Mouse (Mus musculus) limb, embryonic 10.5 days (tissue): ENCODE data around the gene Nanos3. TPM values are rescaled to one million over a fixed set of nuclear protein-coding genes. Genes with fewer than 3 reads are reported as not detected.
A peak's percentile ranks its signal among the peaks of the same experiment; 100 is the strongest.

Source experiments
- DNase-seq: peaks from one replicate; pipeline ENCODE4 v3.0.0-alpha.2; 2017; ENCODE audit warnings: low spot score
- H3K27ac ChIP-seq: fragments of 300-500 bp; sonication (generic); 2 replicates; pipeline ENCODE4 v1.5.1; 2016; ENCODE audit warnings: mild to moderate bottlenecking
- H3K27me3 ChIP-seq: fragments of 300-500 bp; sonication (generic); 2 replicates; pipeline ENCODE4 v1.6.1; 2016; ENCODE audit warnings: low read depth, mild to moderate bottlenecking; ENCODE audit not compliant: poor library complexity, severe bottlenecking
- H3K36me3 ChIP-seq: fragments of 300-500 bp; sonication (generic); 2 replicates; pipeline ENCODE4 v1.6.1; 2016; ENCODE audit warnings: mild to moderate bottlenecking, moderate library complexity
- H3K4me1 ChIP-seq: fragments of 300-500 bp; sonication (generic); 2 replicates; pipeline ENCODE4 v1.6.1; 2016
- H3K4me3 ChIP-seq: fragments of 300-500 bp; sonication (generic); 2 replicates; pipeline ENCODE4 v1.5.1; 2016; ENCODE audit warnings: mild to moderate bottlenecking, moderate library complexity
- H3K9me3 ChIP-seq: fragments of 300-500 bp; sonication (generic); replicated peaks from 2 replicates; pipeline ENCODE4 v1.6.1; 2016; ENCODE audit warnings: mild to moderate bottlenecking
- WGBS: fragments of 180-500 bp; shearing (Covaris S2); methylation state at CpG from one replicate; pipeline ENCODE4 v1.1.7; 2016; 5-methylcytosine and 5-hydroxymethylcytosine counted together
- microRNA counts: library from miRNA; unstranded; fragments of <30 nt; microRNA quantifications from one replicate; lab custom pipeline; 2017
- microRNA-seq: library from miRNA; unstranded; fragments of <30 nt; microRNA quantifications from one replicate; pipeline ENCODE4, GENCODE M21; 2017
- polyA plus RNA-seq: library from polyadenylated mRNA; unstranded; fragments of >200 nt; fragmentation: Nextera tagmentation; extraction: Ambion mirVana; gene quantifications from 2 replicates; pipeline ENCODE4 v1.2.1, GENCODE M21; 2016

Nanos3 gene
- polyA plus RNA-seq, 1 experiment from 2014 or later, result 3.1 TPM

DNA sequence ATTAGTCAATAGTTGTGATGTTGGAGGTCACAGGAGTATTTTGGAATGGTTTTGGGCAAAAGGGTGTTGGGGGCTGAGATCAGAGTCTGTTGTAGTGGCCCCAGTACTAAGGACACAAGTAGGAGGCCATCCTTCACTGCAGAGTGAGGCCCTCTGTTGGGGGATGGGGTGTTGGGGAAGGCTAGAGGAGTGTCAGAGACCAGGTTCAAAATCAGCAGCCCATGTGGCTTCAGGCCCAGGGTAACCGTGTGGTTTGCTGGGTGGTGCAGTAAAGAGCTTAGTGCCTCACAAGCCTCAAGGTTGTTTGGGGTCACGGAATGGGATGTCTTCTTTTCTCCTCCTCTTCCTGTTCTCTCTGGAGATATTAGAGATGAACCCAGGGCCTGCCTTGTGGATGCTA is 58.3 kb downstream of the Nanos3 start:
- H3K27ac ChIP-seq, result peak overlapping the region; percentile 66; the same call in 1 of the 2 replicates
- DNase-seq, result no peak
- H3K9me3 ChIP-seq, result no peaks in the 10 kb centered on the region
- WGBS, result 71% methylated on average over 2 of the region's 2 CpGs
- peaks cover 9% of the 10 kb centered on the region for H3K36me3 ChIP-seq
- peaks cover 34% of the 10 kb centered on the region for H3K4me1 ChIP-seq
- H3K27me3 ChIP-seq, result peaks cover 10% of the 10 kb centered on the region; the same call in 1 of the 2 replicates
- no peak overlapping the region for H3K4me3 ChIP-seq

DNA sequence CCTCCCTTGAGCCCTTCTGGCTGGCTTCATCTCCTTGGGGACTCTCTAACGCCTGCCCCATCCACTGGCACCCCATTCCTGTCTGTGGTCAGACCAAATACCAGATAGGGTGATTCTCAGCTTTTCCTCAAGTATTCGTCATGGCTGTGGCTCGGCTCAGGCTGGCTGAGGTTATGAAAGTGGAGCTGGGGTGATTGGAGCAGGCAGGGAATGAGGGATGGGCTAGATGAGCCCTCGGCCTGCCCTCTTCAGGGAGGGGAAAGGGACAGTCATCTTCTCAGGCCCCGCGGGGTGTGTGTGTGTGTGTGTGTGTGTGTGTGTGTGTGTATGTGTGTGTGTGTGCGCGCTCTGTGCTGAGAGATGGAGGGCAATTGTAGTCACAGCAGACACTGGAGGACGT is 59.4 kb downstream of the Nanos3 start, which contains the start of gene Podnl1:
TSS of gene Podnl1 (plus strand) at position 334 of the 400 bp plus-strand sequence.
- peaks cover 28% of the 10 kb centered on the region for H3K4me1 ChIP-seq
- no peaks in the 10 kb centered on the region for H3K36me3 ChIP-seq
- no peak within 1 kb of the TSS for H3K4me3 ChIP-seq
- WGBS, result 71% methylated on average over 9 of the region's 9 CpGs
- peak within 1 kb of the TSS; percentile 66 for H3K27ac ChIP-seq
- no peak for DNase-seq
- H3K27me3 ChIP-seq, result peaks cover 4% of the 10 kb centered on the region; the same call in 1 of the 2 replicates
- no peaks in the 10 kb centered on the region for H3K9me3 ChIP-seq

MicroRNAs encoded within 50 kb of the gene (microRNA counts, 519-probe panel; counts per million panel counts)
- microRNA mmu-miR-181c (lab: Ali Mortazavi, UCI) (684 counts per million, percentile 72 among the panel's probes with 10 or more counts), microRNA mmu-miR-23a (lab: Ali Mortazavi, UCI) (5,187 counts per million, percentile 88 among the panel's probes with 10 or more counts), microRNA mmu-miR-27a (lab: Ali Mortazavi, UCI) (6,315 counts per million, percentile 95 among the panel's probes with 10 or more counts)

Small RNAs within 50 kb of the gene (microRNA-seq; reads per million reads assigned to microRNA genes)
- gene Gm25110 (not detected), gene Mir181c (3,472 reads per million, percentile 87 among the genes with 10 or more reads in this experiment), gene Mir181d (4,133 reads per million, percentile 89 among the genes with 10 or more reads in this experiment), gene Mir23a (5,559 reads per million, percentile 91 among the genes with 10 or more reads in this experiment), gene Mir24-2 (not detected), gene Mir27a (116 reads per million, percentile 50 among the genes with 10 or more reads in this experiment), gene Mir3074-2 (not detected)

Other genes with a start within 250 kb of the Nanos3 start
- 0.58 and 0.70 TPM in 2 replicates for gene Gm10644, start 230.0 kb downstream of the Nanos3 start, polyA plus RNA-seq
- 94.6 and 101 TPM in 2 replicates for gene Asf1b, start 229.7 kb downstream of the Nanos3 start, polyA plus RNA-seq
- 136 and 158 TPM in 2 replicates for gene Prkaca, start 212.2 kb downstream of the Nanos3 start, polyA plus RNA-seq
- gene Samd1, start 187.5 kb downstream of the Nanos3 start, polyA plus RNA-seq, result 10.3 and 12.5 TPM in 2 replicates
- 0.28 and 0.73 TPM in 2 replicates for gene 1700067K01Rik, start 183.7 kb downstream of the Nanos3 start, polyA plus RNA-seq
- gene 2210011C24Rik, start 173.0 kb downstream of the Nanos3 start, polyA plus RNA-seq, result 0.13 TPM in 1 of 2 replicates, not detected in the other
- gene Palm3, start 163.7 kb downstream of the Nanos3 start, polyA plus RNA-seq, result 6.5 and 6.6 TPM in 2 replicates
- 0.40 and 0.58 TPM in 2 replicates for gene Il27ra, start 142.6 kb downstream of the Nanos3 start, polyA plus RNA-seq
- not detected in 2 replicates for gene Rln3, start 140.2 kb downstream of the Nanos3 start, polyA plus RNA-seq
- 0.88 and 1.0 TPM in 2 replicates for gene Gm10643, start 120.1 kb downstream of the Nanos3 start, polyA plus RNA-seq
- gene Rfx1, start 118.4 kb downstream of the Nanos3 start, polyA plus RNA-seq, result 9.5 and 11.3 TPM in 2 replicates
- gene Dcaf15, start 80.4 kb downstream of the Nanos3 start, polyA plus RNA-seq, result 20.2 and 20.8 TPM in 2 replicates
- 0.29 TPM in 1 of 2 replicates, not detected in the other for gene Podnl1, start 59.2 kb downstream of the Nanos3 start, polyA plus RNA-seq
- gene Cc2d1a, start 37.3 kb downstream of the Nanos3 start, polyA plus RNA-seq, result 22.6 and 24.8 TPM in 2 replicates
- gene 4930432K21Rik, start 37.2 kb downstream of the Nanos3 start, polyA plus RNA-seq, result 1.5 and 2.3 TPM in 2 replicates
- gene Zswim4, start 51.8 kb upstream of the Nanos3 start, polyA plus RNA-seq, result 40.1 and 44.4 TPM in 2 replicates
- gene D8Ertd738e, start 64.5 kb upstream of the Nanos3 start, polyA plus RNA-seq, result 420 and 449 TPM in 2 replicates
- gene Mri1, start 72.1 kb upstream of the Nanos3 start, polyA plus RNA-seq, result 75.0 and 83.0 TPM in 2 replicates
- gene Ccdc130, start 85.2 kb upstream of the Nanos3 start, polyA plus RNA-seq, result 15.0 and 22.9 TPM in 2 replicates
- gene Cacna1a, start 203.2 kb upstream of the Nanos3 start, polyA plus RNA-seq, result 5.9 and 6.4 TPM in 2 replicates